42 mouse cellular contexts compared by ENCODE assay signal in the genomic region with DNA sequence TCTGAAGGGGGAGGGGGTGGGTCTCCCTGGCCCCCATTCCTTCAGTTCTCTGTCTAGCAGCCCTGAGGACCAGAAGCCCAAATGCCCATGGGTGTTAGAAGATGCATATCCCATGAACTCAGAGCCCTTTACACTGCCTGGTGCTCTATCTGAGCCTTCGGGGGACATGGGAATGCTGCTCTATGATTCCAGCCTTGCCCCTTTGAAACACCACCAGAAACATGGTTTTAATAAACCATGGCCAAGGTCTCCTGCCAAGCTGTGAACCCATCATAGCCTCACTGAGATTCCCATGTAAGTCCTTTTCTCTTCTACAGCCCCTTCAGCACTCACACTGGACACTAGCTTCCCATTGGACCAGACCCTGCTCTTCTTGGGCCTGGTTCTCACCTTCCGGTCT. TPM values are rescaled to one million over a fixed set of nuclear protein-coding genes. Genes with fewer than 3 reads are reported as not detected.
"Had no signal": no experiment of that assay in that cellular context is flagged by ENCODE, and none has a peak within 500 bp of the region (broad histone marks: within the 10 kb centered on the region; RNA-seq: fewer than 3 reads in every experiment).

No protein-coding gene starts in this region.

- H3K9ac ChIP-seq: hindbrain, embryonic 13.5 days; hindbrain, embryonic 15.5 days; intestine, embryonic 15.5 days; kidney, embryonic 15.5 days; limb, embryonic 13.5 days; limb, embryonic 15.5 days; liver, embryonic 12.5 days; liver, embryonic 14.5 days had no signal

- DNase-seq: gastrocnemius, postnatal 14 days; gastrocnemius, postnatal 36 days; heart, adult 18-20 months; heart, postnatal 10 days; heart, postnatal 36 days; kidney, adult 11 months; kidney, adult 2 months; kidney, adult 9 months; kidney, postnatal 14 days; kidney, postnatal 36 days; layer of hippocampus, adult 9-11 months; layer of hippocampus, postnatal 36 days; left cerebral cortex, postnatal 4 days had no signal

- H3K27ac ChIP-seq: hindbrain, embryonic 13.5 days; hindbrain, embryonic 15.5 days; hindbrain, postnatal 0 days; intestine, embryonic 15.5 days; kidney, embryonic 15.5 days; kidney, postnatal 0 days; limb, embryonic 13.5 days; limb, embryonic 15.5 days; liver, embryonic 12.5 days; liver, embryonic 14.5 days had no signal

- H3K4me2 ChIP-seq: heart, embryonic 11.5 days; hindbrain, embryonic 13.5 days; hindbrain, embryonic 15.5 days; intestine, embryonic 15.5 days; kidney, embryonic 15.5 days; limb, embryonic 13.5 days; limb, embryonic 15.5 days; liver, embryonic 12.5 days had no signal

- H3K9me3 ChIP-seq: hindbrain, embryonic 13.5 days; hindbrain, embryonic 15.5 days; intestine, embryonic 15.5 days; kidney, embryonic 15.5 days; limb, embryonic 13.5 days; limb, embryonic 15.5 days; liver, embryonic 12.5 days had no signal

- H3K36me3 ChIP-seq: hindbrain, embryonic 13.5 days; hindbrain, embryonic 15.5 days; intestine, embryonic 15.5 days; kidney, embryonic 15.5 days; limb, embryonic 13.5 days; limb, embryonic 15.5 days; liver, embryonic 12.5 days had no signal

- H3K27me3 ChIP-seq: hindbrain, embryonic 13.5 days; hindbrain, embryonic 15.5 days; intestine, embryonic 15.5 days; kidney, embryonic 15.5 days; limb, embryonic 13.5 days; liver, embryonic 12.5 days had no signal

- H3K4me3 ChIP-seq: hindbrain, embryonic 13.5 days; hindbrain, embryonic 15.5 days; intestine, embryonic 15.5 days; kidney, embryonic 15.5 days; limb, embryonic 13.5 days; limb, embryonic 15.5 days; liver, embryonic 12.5 days had no signal

- H3K4me1 ChIP-seq: hindbrain, embryonic 13.5 days; hindbrain, embryonic 15.5 days; intestine, embryonic 15.5 days; kidney, embryonic 15.5 days; limb, embryonic 13.5 days; limb, embryonic 15.5 days; liver, embryonic 12.5 days had no signal

- ATAC-seq: hindbrain, postnatal 0 days; intestine, embryonic 15.5 days; liver, embryonic 12.5 days had no signal

RNA-seq across cellular contexts. Expression of gene Oas1g, which starts 2.6 kb away (rescaled TPM):
- total RNA-seq: gastrocnemius, adult 18-20 months; gastrocnemius, adult 8-10 months; heart, adult 18-20 months; heart, postnatal 10 days; layer of hippocampus, adult 18-20 months; layer of hippocampus, postnatal 14 days; layer of hippocampus, postnatal 36 days; left cerebral cortex, adult 18-20 months; left cerebral cortex, postnatal 10 days; left cerebral cortex, postnatal 4 days had no signal
- polyA plus RNA-seq: heart, embryonic 11.5 days; limb, embryonic 11.5 days; limb, embryonic 13.5 days had no signal

RNA-seq across cellular contexts. Expression of gene Oas1a, which starts 17.3 kb away (rescaled TPM):
- total RNA-seq: gastrocnemius, adult 8-10 months; gastrocnemius, postnatal 14 days; layer of hippocampus, postnatal 36 days had no signal

RNA-seq across cellular contexts. Expression of gene Oas1d, which starts 24.3 kb away (rescaled TPM):
- total RNA-seq: gastrocnemius, adult 18-20 months; gastrocnemius, adult 8-10 months; gastrocnemius, postnatal 14 days; gastrocnemius, postnatal 36 days; heart, adult 18-20 months; heart, adult 8-10 months; heart, postnatal 10 days; heart, postnatal 36 days; hematopoietic stem cell, adult 5-6 weeks; layer of hippocampus, adult 18-20 months; layer of hippocampus, adult 8-10 months; layer of hippocampus, postnatal 14 days; layer of hippocampus, postnatal 36 days; left cerebral cortex, adult 18-20 months; left cerebral cortex, adult 8-10 months; left cerebral cortex, postnatal 10 days; left cerebral cortex, postnatal 25 days; left cerebral cortex, postnatal 4 days; liver, adult 2 months had no signal
- polyA plus RNA-seq: gonadal fat pad, adult 2 months; heart, embryonic 11.5 days; heart, embryonic 14.5 days; hindbrain, embryonic 11.5 days; hindbrain, embryonic 13.5 days; hindbrain, embryonic 15.5 days; intestine, embryonic 15.5 days; kidney, adult 2 months; kidney, embryonic 15.5 days; kidney, postnatal 0 days; limb, embryonic 11.5 days; limb, embryonic 13.5 days; limb, embryonic 15.5 days; liver, adult 2 months; liver, embryonic 12.5 days; liver, embryonic 14.5 days had no signal

RNA-seq across cellular contexts. Expression of gene Oas1h, which starts 28.8 kb away (rescaled TPM):
- total RNA-seq: gastrocnemius, adult 18-20 months; gastrocnemius, adult 8-10 months; gastrocnemius, postnatal 14 days; gastrocnemius, postnatal 36 days; heart, adult 18-20 months; heart, adult 8-10 months; heart, postnatal 10 days; heart, postnatal 36 days; hematopoietic stem cell, adult 5-6 weeks; hindbrain, postnatal 0 days; layer of hippocampus, adult 18-20 months; layer of hippocampus, adult 8-10 months; layer of hippocampus, postnatal 14 days; layer of hippocampus, postnatal 36 days; left cerebral cortex, adult 18-20 months; left cerebral cortex, adult 8-10 months; left cerebral cortex, postnatal 10 days; left cerebral cortex, postnatal 25 days; left cerebral cortex, postnatal 4 days; liver, adult 2 months had no signal
- polyA plus RNA-seq: gonadal fat pad, adult 2 months; heart, embryonic 11.5 days; heart, embryonic 14.5 days; heart, embryonic 16.5 days; hindbrain, embryonic 11.5 days; hindbrain, embryonic 13.5 days; hindbrain, embryonic 15.5 days; hindbrain, postnatal 0 days; intestine, embryonic 15.5 days; kidney, adult 2 months; kidney, embryonic 15.5 days; large intestine, adult 2 months; limb, embryonic 11.5 days; limb, embryonic 13.5 days; limb, embryonic 15.5 days; liver, adult 2 months; liver, embryonic 12.5 days; liver, embryonic 14.5 days had no signal

RNA-seq across cellular contexts. Expression of gene Oas1f, which starts 42.9 kb away (rescaled TPM):
- total RNA-seq: gastrocnemius, adult 18-20 months; gastrocnemius, adult 8-10 months; gastrocnemius, postnatal 14 days; gastrocnemius, postnatal 36 days; heart, adult 18-20 months; heart, adult 8-10 months; heart, postnatal 10 days; heart, postnatal 36 days; hematopoietic stem cell, adult 5-6 weeks; hindbrain, postnatal 0 days; layer of hippocampus, adult 18-20 months; layer of hippocampus, adult 8-10 months; layer of hippocampus, postnatal 14 days; layer of hippocampus, postnatal 36 days; left cerebral cortex, adult 18-20 months; left cerebral cortex, adult 8-10 months; left cerebral cortex, postnatal 10 days; left cerebral cortex, postnatal 25 days; left cerebral cortex, postnatal 4 days; liver, adult 2 months had no signal
- polyA plus RNA-seq: gonadal fat pad, adult 2 months; heart, embryonic 11.5 days; heart, embryonic 14.5 days; hindbrain, embryonic 11.5 days; hindbrain, embryonic 13.5 days; hindbrain, embryonic 15.5 days; hindbrain, postnatal 0 days; intestine, embryonic 15.5 days; kidney, embryonic 15.5 days; limb, embryonic 11.5 days; limb, embryonic 13.5 days; liver, adult 2 months; liver, embryonic 12.5 days; liver, embryonic 14.5 days had no signal
